Mouse (Mus musculus) MEL (cell line): ENCODE data around the gene Opcml. TPM values are rescaled to one million over a fixed set of nuclear protein-coding genes. Genes with fewer than 3 reads are reported as not detected.

Experiments
- DNase-seq: peaks from one replicate; pipeline ENCODE4 v3.0.0; 2011; ENCODE audit warnings: low read depth, low spot score
- H3K27ac ChIP-seq: 2 replicates; pipeline ENCODE4 v1.5.1; 2012; ENCODE audit warnings: low read depth, mild to moderate bottlenecking, control low read depth, low read length, moderate library complexity; ENCODE audit not compliant: control insufficient read depth
- H3K27me3 ChIP-seq, 2 experiments: fragments of 150-350 bp in 1 of 2; sonication (generic) in 1 of 2; 2 replicates each; pipeline ENCODE4 v1.6.1; 2012; ENCODE audit warnings: low read length in 2 of 2, mild to moderate bottlenecking in 2 of 2, improper control_type of control experiment in 1 of 2, moderate library complexity in 1 of 2; ENCODE audit not compliant: insufficient read depth in 2 of 2, control insufficient read depth in 1 of 2
- H3K36me3 ChIP-seq, 2 experiments: 2 replicates each; pipeline ENCODE4 v1.6.1; 2012 to 2014; ENCODE audit warnings: low read length in 2 of 2, improper control_type of control experiment in 1 of 2, inconsistent platforms in 1 of 2, mild to moderate bottlenecking in 1 of 2; ENCODE audit not compliant: insufficient read depth in 2 of 2, control insufficient read depth in 1 of 2
- H3K4me1 ChIP-seq, 2 experiments: fragments of 150-350 bp in 1 of 2; sonication (generic) in 1 of 2; 2 replicates each; pipeline ENCODE4 v1.6.1; 2012; ENCODE audit warnings: low read length in 2 of 2, improper control_type of control experiment in 1 of 2, mild to moderate bottlenecking in 1 of 2; ENCODE audit not compliant: insufficient read depth in 2 of 2, control insufficient read depth in 1 of 2
- H3K4me3 ChIP-seq, 2 experiments: fragments of 150-350 bp in 1 of 2; sonication (generic) in 1 of 2; 2 replicates each; pipeline ENCODE4 v1.5.1; 2012; ENCODE audit warnings: low read depth in 2 of 2, low read length in 2 of 2, mild to moderate bottlenecking in 2 of 2, moderate library complexity in 2 of 2, control low read depth in 1 of 2, improper control_type of control experiment in 1 of 2; ENCODE audit not compliant: control insufficient read depth in 1 of 2, insufficient read depth in 1 of 2
- H3K79me2 ChIP-seq: 2 replicates; pipeline ENCODE4 v1.6.1; 2012; ENCODE audit warnings: mild to moderate bottlenecking, low read length, moderate library complexity; ENCODE audit not compliant: control insufficient read depth, poor library complexity, insufficient read depth
- H3K9ac ChIP-seq: 2 replicates; pipeline ENCODE4 v1.6.1; 2012; ENCODE audit warnings: low read depth, mild to moderate bottlenecking, control low read depth, low read length, moderate library complexity; ENCODE audit not compliant: control insufficient read depth, poor library complexity, severe bottlenecking
- H3K9me3 ChIP-seq: fragments of 150-350 bp; sonication (generic); replicated peaks from 2 replicates; pipeline ENCODE4 v1.6.1; 2012; ENCODE audit warnings: mild to moderate bottlenecking, low read length, improper control_type of control experiment, moderate library complexity; ENCODE audit not compliant: insufficient read depth
- CHD1 ChIP-seq: IDR thresholded peaks from 2 replicates; pipeline ENCODE4 v1.6.1; 2012; ENCODE audit warnings: low read depth, mild to moderate bottlenecking, inconsistent platforms, low read length, improper control_type of control experiment
- EP300 ChIP-seq, 2 experiments: IDR thresholded peaks; 2 replicates each; pipeline ENCODE4 v1.6.1; 2011; ENCODE audit warnings: improper control_type of control experiment in 2 of 2, low read length in 2 of 2, low read depth in 1 of 2, mild to moderate bottlenecking in 1 of 2
- GABPA ChIP-seq: IDR thresholded peaks from 2 replicates; pipeline ENCODE4 v1.6.1; 2012; ENCODE audit warnings: low read depth, mild to moderate bottlenecking, inconsistent platforms, low read length, improper control_type of control experiment, moderate library complexity
- HCFC1 ChIP-seq: IDR thresholded peaks from 2 replicates; pipeline ENCODE4 v1.6.1; 2012; ENCODE audit warnings: low read depth, mild to moderate bottlenecking, inconsistent platforms, low read length, improper control_type of control experiment, moderate library complexity
- JUND ChIP-seq: IDR thresholded peaks from 2 replicates; pipeline ENCODE4 v1.6.1; 2011; ENCODE audit warnings: low read depth, mild to moderate bottlenecking, improper control_type of control experiment, low read length
- KAT2A ChIP-seq: conservative IDR thresholded peaks from 2 replicates; pipeline ENCODE4 v1.6.1; 2012; ENCODE audit warnings: low read depth, low read length, improper control_type of control experiment, inconsistent platforms
- MAZ ChIP-seq: IDR thresholded peaks from 2 replicates; pipeline ENCODE4 v1.6.1; 2012; ENCODE audit warnings: low read depth, mild to moderate bottlenecking, inconsistent platforms, low read length, improper control_type of control experiment
- MXI1 ChIP-seq: IDR thresholded peaks from 2 replicates; pipeline ENCODE4 v1.6.1; 2011; ENCODE audit warnings: mild to moderate bottlenecking, low read depth, low read length, improper control_type of control experiment
- NRF1 ChIP-seq: IDR thresholded peaks from 2 replicates; pipeline ENCODE4 v1.6.1; 2014; ENCODE audit warnings: low read depth, mild to moderate bottlenecking, inconsistent platforms, low read length, improper control_type of control experiment, moderate library complexity; ENCODE audit not compliant: poor library complexity, insufficient read depth, severe bottlenecking
- POLR2AphosphoS2 ChIP-seq: IDR thresholded peaks from 2 replicates; pipeline ENCODE4 v1.6.1; 2011; ENCODE audit warnings: low read length, improper control_type of control experiment
- POLR2AphosphoS5 ChIP-seq: IDR thresholded peaks from 2 replicates; pipeline ENCODE4 v1.6.1; 2012; ENCODE audit warnings: low read depth, borderline replicate concordance, mild to moderate bottlenecking, inconsistent platforms, low read length, moderate library complexity, mixed read lengths
- SIN3A ChIP-seq: IDR thresholded peaks from 2 replicates; pipeline ENCODE4 v1.6.1; 2012; ENCODE audit warnings: low read length, improper control_type of control experiment, inconsistent platforms
- UBTF ChIP-seq: IDR thresholded peaks from 2 replicates; pipeline ENCODE4 v1.6.1; 2012; ENCODE audit warnings: low read depth, mild to moderate bottlenecking, inconsistent platforms, low read length, improper control_type of control experiment, moderate library complexity, borderline replicate concordance; ENCODE audit not compliant: insufficient read depth
- USF1 ChIP-seq: IDR thresholded peaks from 2 replicates; pipeline ENCODE4 v1.6.1; 2014; ENCODE audit warnings: low read depth, mild to moderate bottlenecking, inconsistent platforms, low read length, improper control_type of control experiment, moderate library complexity
- USF2 ChIP-seq, 2 experiments: IDR thresholded peaks; 2 replicates each; pipeline ENCODE4 v1.6.1; 2011 to 2012; ENCODE audit warnings: improper control_type of control experiment in 2 of 2, low read length in 2 of 2, borderline replicate concordance in 1 of 2, inconsistent platforms in 1 of 2, low read depth in 1 of 2, mild to moderate bottlenecking in 1 of 2; ENCODE audit not compliant: insufficient read depth in 1 of 2
- ZKSCAN1 ChIP-seq: IDR thresholded peaks from 2 replicates; pipeline ENCODE4 v1.6.1; 2012; ENCODE audit warnings: low read depth, mild to moderate bottlenecking, inconsistent platforms, low read length, improper control_type of control experiment, moderate library complexity
- ZMIZ1 ChIP-seq: IDR thresholded peaks from 2 replicates; pipeline ENCODE4 v1.6.1; 2012; ENCODE audit warnings: low read depth, mild to moderate bottlenecking, inconsistent platforms, low read length, improper control_type of control experiment, moderate library complexity
- polyA plus RNA-seq, 2 experiments: library from polyadenylated mRNA; stranded (reverse) in 1 of 2; unstranded in 1 of 2; fragments of >175 nt in 1 of 2; fragments of >200 nt in 1 of 2; gene quantifications; 2 replicates each; pipeline versions ENCODE4 v1.2.1 to v1.2.4; 2012; ENCODE audit warnings: low replicate concordance in 2 of 2, low read depth in 1 of 2; ENCODE audit not compliant: insufficient read length in 2 of 2, insufficient read depth in 1 of 2, missing spikeins in 1 of 2
- total RNA-seq: library from RNA; depleted of rRNA; stranded (reverse); fragments of 300-350 nt; gene quantifications from 2 replicates; pipeline ENCODE4 v1.2.3, GENCODE M21; 2012

Gene Opcml
- total and polyA plus RNA-seq, 3 experiments: not detected

- Histone ChIP-seq H3K9ac (no peak overlapping the region), H3K36me3 (no peaks in the 10 kb centered on the region), H3K4me1 (no peaks in the 10 kb centered on the region), H3K4me3 (no peak overlapping the region), H3K79me2 (no peaks in the 10 kb centered on the region), H3K9me3 (no peaks in the 10 kb centered on the region), H3K27ac (no peak overlapping the region), H3K27me3 (no peaks in the 10 kb centered on the region)
- no peak for DNase-seq
- no peak for TF ChIP-seq USF1
- no peak for TF ChIP-seq GABPA
- TF ChIP-seq EP300 (IDR thresholded peaks at IDR 0.05; ENCODE audit: low read depth in 1 of 2, low read length in 2 of 2): no peak
- TF ChIP-seq SIN3A: no peak
- TF ChIP-seq USF2 (IDR thresholded peaks at IDR 0.05; ENCODE audit: borderline replicate concordance in 1 of 2, insufficient read depth in 1 of 2, low read depth in 1 of 2, low read length in 2 of 2): no peak
- TF ChIP-seq MXI1: no peak
- TF ChIP-seq ZMIZ1: no peak
- TF ChIP-seq JUND: no peak
- no peak for TF ChIP-seq POLR2AphosphoS5
These were observed 538.9 kb downstream of the Opcml start for GRCm38 (mm10) chr9:28329477-28329876.

GRCm38 (mm10) chr9:28336511-28337208 lies 546.1 kb downstream of the Opcml start:
- Histone ChIP-seq H3K27ac (no peak overlapping the region), H3K4me3 (no peak overlapping the region), H3K79me2 (no peaks in the 10 kb centered on the region), H3K9ac (no peak overlapping the region), H3K9me3 (no peaks in the 10 kb centered on the region), H3K4me1 (no peaks in the 10 kb centered on the region), H3K36me3 (no peaks in the 10 kb centered on the region), H3K27me3 (no peaks in the 10 kb centered on the region)
- no peak for TF ChIP-seq EP300 (IDR thresholded peaks at IDR 0.05; ENCODE audit: low read depth in 1 of 2, low read length in 2 of 2)
- no peak for TF ChIP-seq ZKSCAN1
- no peak for TF ChIP-seq JUND
- no peak for TF ChIP-seq KAT2A
- TF ChIP-seq CHD1: no peak
- no peak for TF ChIP-seq NRF1
- TF ChIP-seq MAZ: no peak
- TF ChIP-seq SIN3A: no peak
- TF ChIP-seq UBTF: no peak
- no peak for TF ChIP-seq HCFC1
- TF ChIP-seq POLR2AphosphoS2: no peak
- DNase-seq: no peak
